Mouse (Mus musculus) megakaryocyte-erythroid progenitor cell, adult 5-6 weeks (primary cell): ENCODE results near the gene Blnk. TPM values are rescaled to one million over a fixed set of nuclear protein-coding genes. Genes with fewer than 3 reads are reported as not detected.

Experiments
- ATAC-seq: replicated peaks from 2 replicates; pipeline ENCODE4 v1.8.0; 2016; ENCODE audit warnings: mild to moderate bottlenecking, inconsistent platforms; ENCODE audit not compliant: severe bottlenecking, poor library complexity, low FRiP score, low TSS enrichment
- total RNA-seq, 2 experiments: library from RNA; stranded (forward) in 1 of 2; stranded (reverse) in 1 of 2; fragments of 200-1000, 215-1000 nt in 1 of 2; fragments of >200 nt in 1 of 2; fragmentation: Nextera tagmentation in 1 of 2; gene quantifications; 2 replicates each; pipeline ENCODE4 v1.2.3; 2014 to 2017

The Blnk gene
- total RNA-seq, 2 experiments from 2014 or later, result 0.75 to 26.4 TPM

GRCm38 (mm10) chr19:40971273-40971914 lies 22.9 kb downstream of the Blnk start:
- ATAC-seq, result peak; percentile 68

- no peak for ATAC-seq
Measured at GRCm38 (mm10) chr19:40970775-40971174, 23.6 kb downstream of the Blnk start.

DNA sequence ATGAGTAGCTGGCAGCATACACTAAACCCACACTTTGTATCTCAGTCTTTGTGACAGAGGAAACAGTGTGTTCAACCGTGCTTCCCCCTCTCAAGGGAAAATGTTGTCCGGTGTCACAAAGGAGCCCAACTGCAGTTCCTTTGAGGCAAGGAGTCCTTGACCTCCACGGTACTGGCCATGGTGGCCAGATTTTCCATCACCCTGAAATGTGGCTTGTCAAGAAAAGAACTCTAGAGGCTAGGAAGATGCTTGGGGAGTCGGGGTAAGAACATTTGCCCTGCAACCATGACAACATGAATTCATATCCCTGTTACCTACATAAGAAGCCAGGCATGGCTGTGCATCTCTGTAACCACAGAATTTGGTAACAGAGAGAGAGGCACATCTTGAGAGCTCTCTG lies 24.0 kb downstream of the Blnk start:
- no peak for ATAC-seq

DNA sequence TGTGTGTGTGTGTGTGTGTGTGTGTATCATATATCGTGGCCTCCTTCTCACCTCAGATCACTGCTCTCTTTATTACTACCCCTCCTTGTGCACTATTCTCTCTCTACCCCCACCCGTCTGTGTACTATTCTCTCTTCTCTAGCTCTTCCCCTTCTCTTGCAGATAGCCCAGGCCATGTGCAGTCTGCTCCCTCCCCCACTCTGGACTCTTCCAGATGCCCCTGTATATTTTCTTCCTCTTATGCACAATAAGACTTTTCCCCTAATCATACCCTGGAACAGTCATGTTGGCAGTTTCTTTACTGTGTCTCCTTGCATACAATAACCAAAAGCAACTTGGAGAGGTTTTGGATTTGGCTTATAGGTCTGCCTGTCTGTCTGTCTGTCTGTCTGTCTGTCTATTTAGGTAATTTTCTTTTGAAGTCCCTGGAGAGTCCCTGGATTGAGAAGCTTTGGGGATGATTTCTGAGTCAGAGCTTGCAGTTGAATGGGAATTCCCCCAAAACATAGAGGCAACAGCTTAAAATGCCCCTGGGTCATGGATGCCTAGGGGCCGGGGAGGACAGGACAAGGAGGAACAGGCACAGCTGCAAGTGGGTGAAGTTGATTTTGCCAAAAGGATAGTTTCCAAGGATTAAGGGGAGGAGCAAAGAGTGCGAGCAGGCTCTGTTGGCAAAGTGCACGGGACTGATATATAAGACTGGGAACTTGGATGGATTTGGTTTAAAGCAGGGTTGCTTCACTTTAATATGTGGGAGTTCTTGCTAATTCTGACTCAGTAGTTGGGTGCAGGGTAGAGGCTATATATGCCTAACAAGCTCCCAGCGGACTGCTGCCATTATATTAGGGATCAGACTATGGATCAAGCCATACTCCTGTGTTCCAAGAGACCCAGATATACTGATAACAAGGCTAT lies 29.1 kb downstream of the Blnk start:
- no peak for ATAC-seq

GRCm38 (mm10) chr19:40964367-40964891 lies 29.9 kb downstream of the Blnk start:
- ATAC-seq, result no peak

GRCm38 (mm10) chr19:40962988-40963387 lies 31.3 kb downstream of the Blnk start:
- peak; percentile 76 for ATAC-seq

DNA sequence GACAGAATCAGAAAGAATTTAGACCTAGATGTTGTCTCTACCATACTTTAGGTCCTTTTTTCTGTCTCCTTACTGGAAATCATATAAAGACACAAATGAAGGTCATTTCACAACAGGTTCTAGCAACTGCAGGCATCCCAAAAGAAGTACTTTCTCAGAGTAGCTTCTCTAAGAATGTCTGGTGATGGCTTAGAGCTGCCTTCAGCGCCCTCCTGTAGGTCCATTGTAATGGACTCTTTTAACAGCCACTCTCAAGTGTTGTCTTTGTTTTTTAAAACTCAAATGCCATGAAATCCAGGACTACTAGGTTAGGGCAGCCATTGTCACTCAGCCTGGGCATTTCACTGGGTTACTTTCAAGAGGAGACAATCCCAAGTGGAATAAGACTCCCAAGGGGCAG lies 35.4 kb downstream of the Blnk start:
- ATAC-seq, result no peak

DNA sequence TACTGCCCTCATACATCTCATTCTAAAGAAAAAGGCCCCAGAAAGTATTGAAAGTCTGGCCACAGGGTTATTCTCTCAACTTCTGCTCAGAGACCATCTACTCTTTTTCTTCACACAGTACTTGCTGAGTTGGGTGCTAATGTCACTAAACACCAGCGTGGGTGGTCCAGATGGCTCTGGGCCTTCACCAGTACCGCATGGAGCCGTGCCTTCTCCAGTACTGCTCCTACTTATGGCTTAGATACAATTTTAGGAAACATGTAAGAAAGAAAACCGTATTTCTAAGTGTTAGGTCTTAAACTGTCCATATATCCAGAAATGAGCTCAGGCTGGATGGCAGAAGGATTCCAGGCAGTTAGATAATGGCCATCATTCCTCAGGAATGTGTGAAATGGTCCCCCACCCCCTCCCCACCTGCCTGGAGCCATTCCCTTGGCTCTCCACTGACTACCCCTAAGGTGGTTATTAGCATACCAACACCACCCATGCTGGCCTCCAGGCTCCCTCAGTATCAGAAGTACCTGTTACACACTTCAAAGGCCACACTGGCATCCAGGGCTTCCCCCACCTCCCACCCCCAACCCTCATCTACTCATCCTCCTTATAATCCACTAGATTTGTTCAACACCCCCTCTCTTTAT lies 47.3 kb downstream of the Blnk start:
- no peak for ATAC-seq

DNA sequence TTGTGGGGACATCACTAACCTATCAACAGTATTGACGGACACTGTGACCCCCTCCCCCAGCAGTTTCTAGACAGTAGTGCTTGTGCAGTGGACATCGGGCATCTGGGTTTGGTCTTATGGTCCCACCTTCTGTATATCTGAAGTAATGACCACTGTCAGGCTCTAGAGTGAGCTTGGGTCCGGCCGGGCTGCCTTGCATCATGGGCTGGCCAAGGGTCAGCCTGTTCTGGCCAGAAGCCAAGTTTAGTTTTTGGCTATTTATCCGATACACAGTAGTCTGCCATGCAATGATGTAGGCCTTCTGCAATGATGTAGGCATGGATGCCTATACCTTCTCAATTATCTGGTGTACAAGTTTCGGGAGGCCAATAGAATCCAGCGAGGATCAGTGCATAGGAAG lies 50.8 kb downstream of the Blnk start:
- no peak for ATAC-seq

DNA sequence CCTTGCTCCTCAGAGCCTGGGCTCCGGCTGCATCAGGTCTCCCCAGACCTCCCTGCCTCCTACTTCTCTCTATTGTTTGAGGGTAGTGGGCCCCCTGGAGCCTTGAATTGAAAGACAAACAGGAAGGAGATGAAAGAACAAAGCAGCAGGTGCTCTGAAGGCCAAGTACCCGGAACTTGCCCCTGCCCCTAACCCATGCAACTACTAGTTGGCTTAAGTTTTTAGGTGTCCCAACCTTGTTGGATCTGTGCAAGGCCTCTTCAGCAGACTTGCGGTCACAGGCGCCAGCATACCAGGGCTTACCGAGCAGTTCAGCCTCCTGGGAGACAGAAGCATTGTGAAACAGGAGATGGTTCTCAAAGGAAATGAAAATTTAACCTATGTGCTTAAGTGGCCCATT lies 58.3 kb downstream of the Blnk start:
- no peak for ATAC-seq

DNA sequence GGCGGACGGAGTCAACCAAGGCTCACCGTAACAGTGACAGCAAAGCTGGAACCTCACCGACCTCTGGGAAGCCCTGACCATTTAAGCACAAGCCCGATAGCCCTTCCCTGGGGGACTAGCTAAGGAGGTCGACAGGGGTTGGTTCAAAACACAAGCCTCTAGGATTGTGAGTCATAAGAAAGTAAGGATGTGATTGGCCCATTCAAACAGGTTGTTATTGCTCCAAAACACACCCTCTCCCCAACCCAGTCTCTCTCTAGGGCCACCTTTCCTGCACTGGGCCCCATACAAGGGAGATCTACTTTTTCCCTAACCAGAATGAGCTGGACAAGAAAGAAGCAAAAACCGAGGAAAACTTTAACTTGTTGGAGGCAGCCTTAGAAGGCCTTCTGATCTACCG lies 59.0 kb downstream of the Blnk start:
- ATAC-seq, result no peak

DNA sequence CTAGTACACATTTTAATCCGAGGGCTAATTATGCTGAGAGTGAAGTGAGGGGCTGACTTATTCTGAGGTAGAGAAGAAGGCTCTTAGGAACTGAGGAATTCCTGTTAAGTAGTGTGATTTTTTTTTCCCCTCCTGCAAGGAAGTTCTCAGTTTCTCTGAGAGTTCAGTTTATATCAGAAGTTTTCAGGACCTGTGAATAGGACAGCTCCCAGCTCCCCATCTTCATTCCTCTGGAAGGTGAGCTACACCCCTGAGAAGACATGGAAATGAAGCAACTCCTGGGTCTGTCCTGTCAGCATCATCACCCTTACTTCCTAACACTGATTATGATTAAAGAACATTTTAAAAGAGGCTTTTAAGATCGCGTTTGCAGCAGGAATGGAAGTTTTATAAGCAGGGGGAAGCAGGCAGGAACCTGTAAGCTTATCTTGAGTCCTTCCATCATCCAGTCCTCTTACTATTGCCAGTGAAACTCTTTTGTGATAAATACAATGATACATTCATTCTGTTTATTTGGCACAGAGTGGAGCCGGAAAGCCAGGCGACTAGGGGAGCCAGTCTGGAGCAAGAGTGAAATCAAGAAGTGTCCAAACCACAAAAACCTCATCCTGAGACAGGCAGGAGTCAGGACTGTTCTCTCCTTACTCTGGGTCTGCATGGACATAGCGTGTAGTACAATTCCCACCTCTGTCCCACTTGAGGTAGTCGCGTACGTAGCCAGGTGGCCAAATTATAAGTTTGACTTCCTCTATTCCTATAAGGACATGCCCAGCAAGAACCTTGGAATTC lies 62.6 kb downstream of the Blnk start:
- no peak for ATAC-seq

GRCm38 (mm10) chr19:40895393-40895703 lies 99.0 kb downstream of the Blnk start:
- ATAC-seq, result no peak

DNA sequence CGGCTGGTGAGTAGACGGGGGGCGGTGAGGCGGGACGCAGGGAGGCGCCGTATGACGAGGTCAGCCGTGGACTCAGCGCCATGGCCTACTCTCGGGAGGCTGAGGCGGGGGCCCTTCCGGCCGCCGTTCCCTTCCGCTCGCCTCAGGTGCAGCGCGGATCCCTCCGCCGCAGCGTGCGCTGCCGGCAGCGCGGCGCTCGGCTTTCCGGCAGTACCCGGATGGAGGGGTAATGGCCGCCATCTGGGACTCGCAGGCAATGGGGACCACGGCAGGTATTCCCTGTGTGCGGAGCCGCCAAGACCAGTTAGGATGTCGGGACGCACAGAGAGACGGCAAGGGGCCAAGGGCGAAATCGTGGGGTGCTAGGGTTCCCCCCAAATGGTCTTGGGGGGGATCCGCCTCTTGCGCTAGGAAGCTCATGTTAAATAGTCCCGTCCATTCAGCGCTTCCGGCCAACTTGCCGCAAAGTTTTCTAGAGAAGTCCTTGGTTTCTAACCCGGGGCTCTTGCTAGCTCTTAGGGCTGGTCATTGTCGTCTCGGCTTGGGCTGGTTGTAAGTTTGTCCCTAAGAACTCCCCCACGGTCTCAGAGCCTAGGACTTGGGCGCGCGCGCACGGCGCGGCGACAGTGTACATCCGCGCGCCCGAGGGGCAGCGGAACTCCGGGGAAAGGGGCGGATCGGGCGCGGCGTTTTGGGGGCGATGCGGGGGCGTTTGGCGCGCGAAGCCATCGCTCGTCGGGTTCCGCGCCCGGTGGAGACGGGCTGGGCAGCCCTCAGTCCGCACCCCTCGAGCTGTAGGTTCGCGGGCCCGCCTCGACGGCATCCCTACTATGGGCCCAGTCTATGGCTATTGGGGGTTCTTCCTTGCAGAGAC lies 99.6 kb downstream of the Blnk start, which contains the start of gene Zfp518a:
Gene Zfp518a (plus strand): TSS at position 187 of the 874 bp plus-strand sequence.
- peak; percentile 95 for ATAC-seq

DNA sequence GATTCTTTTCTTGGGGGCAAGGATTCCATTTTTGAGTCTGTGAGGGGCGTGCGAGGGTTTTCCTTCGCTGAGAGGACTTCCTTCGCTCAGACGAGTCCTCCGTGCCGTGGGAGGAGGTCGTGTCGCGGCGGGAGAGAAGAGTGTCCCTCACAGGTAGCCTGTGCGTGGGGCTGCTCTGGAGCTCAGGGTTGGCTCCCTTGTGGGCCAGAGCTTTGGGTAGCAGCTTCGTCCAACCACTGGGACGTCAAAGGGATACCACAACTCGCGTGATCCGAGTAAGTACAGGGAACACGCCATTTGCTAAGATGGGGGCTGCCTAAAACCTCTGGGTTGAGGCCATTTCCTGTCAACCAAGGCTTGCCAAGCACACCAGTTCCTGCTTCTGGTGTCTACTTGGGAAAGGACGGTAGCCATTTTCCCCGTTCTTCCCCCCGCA lies 100.2 kb downstream of the Blnk start:
- 0 out of 2 replicates have a peak, but pooled peaks have one; percentile 20 for ATAC-seq

- no peak for ATAC-seq
Measured at GRCm38 (mm10) chr19:40888887-40889286, 105.4 kb downstream of the Blnk start.

GRCm38 (mm10) chr19:40881700-40882099 lies 112.6 kb downstream of the Blnk start:
- ATAC-seq, result no peak
